In genomic region chr2:53682599-53682998, GRCm38 (mm10) we compare ENCODE assay signal across 11 mouse cellular contexts.
"Had no signal": no experiment of that assay in that cellular context is flagged by ENCODE, and none has a peak within 500 bp of the region (broad histone marks: within the 10 kb centered on the region; RNA-seq: fewer than 3 reads in every experiment).

No protein-coding gene starts in this region.

- H3K36me3 ChIP-seq: kidney, embryonic 15.5 days; liver, embryonic 13.5 days had no signal

- H3K4me2 ChIP-seq: kidney, embryonic 15.5 days; liver, embryonic 13.5 days had no signal

- H3K9ac ChIP-seq: kidney, embryonic 15.5 days; liver, embryonic 13.5 days had no signal

- H3K4me3 ChIP-seq: kidney, embryonic 15.5 days; left cerebral cortex, adult 2 months; liver, embryonic 13.5 days had no signal

- H3K4me1 ChIP-seq: kidney, embryonic 15.5 days; liver, embryonic 13.5 days had no signal

- H3K9me3 ChIP-seq: kidney, embryonic 15.5 days; liver, embryonic 13.5 days had no signal

- H3K27ac ChIP-seq: kidney, embryonic 15.5 days; left cerebral cortex, adult 2 months; liver, embryonic 13.5 days; macrophage had no signal

- DNase-seq: kidney, adult 8-10 months; kidney, postnatal 10 days; kidney, postnatal 36 days; layer of hippocampus, postnatal 36 days; liver, embryonic 13.5 days; lung, adult 2 months; thymus, adult 18-20 months; thymus, postnatal 36 days had no signal

- H3K27me3 ChIP-seq: kidney, embryonic 15.5 days; liver, embryonic 13.5 days had no signal
